In genomic region chr2:77526301-77526700, GRCm38 (mm10) we compare ENCODE assay signal across 22 mouse cellular contexts.
DNase-seq lines count a peak whose midpoint lies in the region; ATAC-seq and TF ChIP-seq lines count a peak whose summit lies in the region.
"Had no signal": no experiment of that assay in that cellular context is flagged by ENCODE, and none has a peak within 500 bp of the region (broad histone marks: within the 10 kb centered on the region; RNA-seq: fewer than 3 reads in every experiment).

No protein-coding gene starts in this region.

- peaks cover 6% of the 10 kb centered on the region; the same call in 1 of the 2 replicates for H3K4me1 ChIP-seq in heart, embryonic 11.5 days (ENCODE audit: control insufficient read depth, insufficient read depth, low read length)
- H3K4me1 ChIP-seq in heart, embryonic 16.5 days (ENCODE audit: control insufficient read depth, insufficient read depth, low read length): peaks cover 19% of the 10 kb centered on the region
- H3K4me1 ChIP-seq in heart, embryonic 12.5 days (replicated peaks): peaks cover 21% of the 10 kb centered on the region
- H3K4me1 ChIP-seq: embryonic facial prominence, embryonic 13.5 days; forebrain, embryonic 12.5 days; hindbrain, embryonic 12.5 days had no signal

- no peak for TF ChIP-seq CTCF in gastrocnemius, adult 2 months (IDR thresholded peaks at IDR 0.05)

- intact Hi-C loops in gastrocnemius, adult 2 months (cut with DNase I): loop anchor here (5.0 to 10.0 kb wide), 2 partner anchors 81 to 178 kb away; no protein-coding TSS in a partner anchor

- DNase-seq in gastrocnemius, adult 2 months: peak; percentile 45
- no peak for DNase-seq in gastrocnemius, postnatal 4 days (ENCODE audit: low spot score in 2 of 2)
- no peak for DNase-seq in heart, adult 9 months (ENCODE audit: low spot score in 2 of 2)
- DNase-seq: adrenal gland, adult 2 months; adrenal gland, postnatal 25 days; cerebellum, adult 18-20 months; cerebellum, adult 9-11 months; cerebellum, postnatal 36 days; gastrocnemius, postnatal 10 days; heart, postnatal 36 days; kidney, adult 8-10 months had no signal

- H3K9me3 ChIP-seq in heart, embryonic 11.5 days (replicated peaks; ENCODE audit: control insufficient read depth, low read length): no peaks in the 10 kb centered on the region
- no peaks in the 10 kb centered on the region for H3K9me3 ChIP-seq in heart, embryonic 16.5 days (replicated peaks; ENCODE audit: control insufficient read depth, low read length)
- H3K9me3 ChIP-seq in heart, embryonic 12.5 days (replicated peaks): no peaks in the 10 kb centered on the region
- H3K9me3 ChIP-seq: embryonic facial prominence, embryonic 13.5 days; forebrain, embryonic 12.5 days; hindbrain, embryonic 12.5 days had no signal

- no peaks in the 10 kb centered on the region for H3K36me3 ChIP-seq in heart, embryonic 11.5 days (ENCODE audit: control insufficient read depth, insufficient read depth, low read length)
- no peaks in the 10 kb centered on the region for H3K36me3 ChIP-seq in heart, embryonic 16.5 days (ENCODE audit: control insufficient read depth, insufficient read depth)
- H3K36me3 ChIP-seq in heart, embryonic 12.5 days: no peaks in the 10 kb centered on the region
- H3K36me3 ChIP-seq: embryonic facial prominence, embryonic 13.5 days; forebrain, embryonic 12.5 days; hindbrain, embryonic 12.5 days had no signal

- no peak overlapping the region for H3K4me3 ChIP-seq in gastrocnemius, adult 2 months
- H3K4me3 ChIP-seq in heart, embryonic 11.5 days (ENCODE audit: low read depth, low read length): no peak overlapping the region
- H3K4me3 ChIP-seq in heart, embryonic 16.5 days (ENCODE audit: low read length): no peak overlapping the region
- H3K4me3 ChIP-seq in heart, embryonic 12.5 days: no peak overlapping the region
- H3K4me3 ChIP-seq: embryonic facial prominence, embryonic 13.5 days; forebrain, embryonic 12.5 days; hindbrain, embryonic 12.5 days had no signal

- H3K4me2 ChIP-seq in heart, embryonic 11.5 days: no peak overlapping the region
- H3K4me2 ChIP-seq in heart, embryonic 16.5 days (ENCODE audit: low read depth, low read length): no peak overlapping the region
- H3K4me2 ChIP-seq in heart, embryonic 12.5 days: no peak overlapping the region
- H3K4me2 ChIP-seq: embryonic facial prominence, embryonic 13.5 days; forebrain, embryonic 12.5 days; hindbrain, embryonic 12.5 days had no signal

- ATAC-seq in heart, embryonic 11.5 days (replicated peaks; ENCODE audit: insufficient number of reproducible peaks, low FRiP score, low TSS enrichment): no peak
- peak; percentile 28; the same call in 1 of the 2 replicates for ATAC-seq in heart, embryonic 16.5 days (replicated peaks; ENCODE audit: extremely low read depth, insufficient read depth, low FRiP score)
- ATAC-seq in heart, embryonic 12.5 days (ENCODE audit: insufficient number of reproducible peaks, low FRiP score): no peak
- ATAC-seq: forebrain, embryonic 16.5 days; hindbrain, embryonic 16.5 days; inflammation-experienced regulatory T-cells, adult 6 months; intestine, postnatal 0 days had no signal

- 43% methylated on average over 5 of the region's 5 CpGs for WGBS in heart, embryonic 11.5 days (ENCODE audit: insufficient replicate concordance)
- WGBS in heart, embryonic 16.5 days: 32% methylated on average over 5 of the region's 5 CpGs
- WGBS in heart, embryonic 12.5 days: 37% methylated on average over 5 of the region's 5 CpGs

- peak overlapping the region; percentile 28; the same call in 1 of the 2 replicates for H3K27ac ChIP-seq in gastrocnemius, adult 2 months
- peak overlapping the region; percentile 22; the same call in 1 of the 2 replicates for H3K27ac ChIP-seq in heart, embryonic 11.5 days (ENCODE audit: low read depth, low read length)
- no peak overlapping the region for H3K27ac ChIP-seq in heart, embryonic 16.5 days (ENCODE audit: low read length)
- no peak overlapping the region for H3K27ac ChIP-seq in heart, embryonic 12.5 days (ENCODE audit: poor library complexity, severe bottlenecking)
- H3K27ac ChIP-seq: embryonic facial prominence, embryonic 13.5 days; forebrain, embryonic 12.5 days; hindbrain, embryonic 12.5 days had no signal

- no peak overlapping the region for H3K9ac ChIP-seq in heart, embryonic 11.5 days (ENCODE audit: low read depth, low read length)
- H3K9ac ChIP-seq in heart, embryonic 16.5 days (ENCODE audit: low read length): no peak overlapping the region
- no peak overlapping the region for H3K9ac ChIP-seq in heart, embryonic 12.5 days
- H3K9ac ChIP-seq: embryonic facial prominence, embryonic 13.5 days; forebrain, embryonic 12.5 days; hindbrain, embryonic 12.5 days had no signal

- no peaks in the 10 kb centered on the region for H3K27me3 ChIP-seq in heart, embryonic 11.5 days (ENCODE audit: control insufficient read depth, insufficient read depth, low read length)
- H3K27me3 ChIP-seq in heart, embryonic 16.5 days (ENCODE audit: control insufficient read depth, insufficient read depth, low read length): no peaks in the 10 kb centered on the region
- no peaks in the 10 kb centered on the region for H3K27me3 ChIP-seq in heart, embryonic 12.5 days (replicated peaks)
- H3K27me3 ChIP-seq: CH12.LX; embryonic facial prominence, embryonic 13.5 days; forebrain, embryonic 12.5 days; hindbrain, embryonic 12.5 days had no signal

Comparison
In these comparisons a context has a peak if more than half of its experiments do, and no peak if none do; other contexts are left out.
1. H3K27ac ChIP-seq: peak in gastrocnemius, adult 2 months (single experiment) and heart, embryonic 11.5 days (single experiment); none in heart, embryonic 16.5 days (single experiment) and heart, embryonic 12.5 days (single experiment).